Mouse (Mus musculus): ENCODE results near the gene Uba5. TPM values are rescaled to one million over a fixed set of nuclear protein-coding genes. Genes with fewer than 3 reads are reported as not detected.

Uba5 gene
- 10 to 100 TPM; 36.5 to 41.4 TPM for polyA plus RNA-seq (2017; shearing (Covaris generic))

GRCm38 (mm10) chr9:104062430-104063243, at the start of gene Uba5:
Gene Uba5 (minus strand): TSS chr9:104063134.

GRCm38 (mm10) chr9:104063244-104063961, 469 bp upstream of the Uba5 start, which contains the start of gene Acad11:
Gene Acad11 (plus strand): TSS chr9:104063377.

GRCm38 (mm10) chr9:104040362-104040761, 22.6 kb downstream of the Uba5 start, which contains the start of gene Gm28305:
Gene Gm28305 (plus strand): TSS chr9:104040662.

GRCm38 (mm10) chr9:104001921-104002859, 60.7 kb downstream of the Uba5 start, which contains the start of gene Nphp3:
Gene Nphp3 (plus strand): TSS chr9:104002544.

Other genes with a start within 250 kb of the Uba5 start
- gene Nphp3, start 60.6 kb downstream of the Uba5 start, polyA plus RNA-seq (2017; shearing (Covaris generic)) = under 1 TPM; 0.38 to 0.44 TPM
- not detected for gene Gm28305, start 22.5 kb downstream of the Uba5 start, polyA plus RNA-seq (2017; shearing (Covaris generic))
- 1 to 10 TPM; 1.6 to 6.5 TPM for gene Acad11, start 243 bp upstream of the Uba5 start, polyA plus RNA-seq (2017; shearing (Covaris generic))
- under 1 TPM; 0.32 to 0.55 TPM for gene Ackr4, start 63.8 kb upstream of the Uba5 start, polyA plus RNA-seq (2017; shearing (Covaris generic))
- gene Dnajc13, start 199.8 kb upstream of the Uba5 start, polyA plus RNA-seq (2017; shearing (Covaris generic)) = 10 to 100 TPM; 32.8 to 33.6 TPM

Measured in activated CD4-positive, CD25-positive, alpha-beta regulatory T cell (primary cell).